Mouse (Mus musculus) liver, postnatal 0 days (tissue): ENCODE measurements at regions not wholly inside any gene's neighbourhood (a gene's known extent, or its start where the extent isn't known, plus 50 kb on each side); places are given as distances from the start of the nearest gene placed in this dataset.

Experiments
- CTCF ChIP-seq: sonication (generic); IDR thresholded peaks from 2 replicates; pipeline ENCODE4 v1.5.1; 2016; ENCODE audit warnings: antibody characterized with exemption, low read depth
- EP300 ChIP-seq: IDR thresholded peaks from 2 replicates; pipeline ENCODE4 v1.6.1; 2016; ENCODE audit warnings: antibody characterized with exemption, low read depth, mild to moderate bottlenecking

DNA sequence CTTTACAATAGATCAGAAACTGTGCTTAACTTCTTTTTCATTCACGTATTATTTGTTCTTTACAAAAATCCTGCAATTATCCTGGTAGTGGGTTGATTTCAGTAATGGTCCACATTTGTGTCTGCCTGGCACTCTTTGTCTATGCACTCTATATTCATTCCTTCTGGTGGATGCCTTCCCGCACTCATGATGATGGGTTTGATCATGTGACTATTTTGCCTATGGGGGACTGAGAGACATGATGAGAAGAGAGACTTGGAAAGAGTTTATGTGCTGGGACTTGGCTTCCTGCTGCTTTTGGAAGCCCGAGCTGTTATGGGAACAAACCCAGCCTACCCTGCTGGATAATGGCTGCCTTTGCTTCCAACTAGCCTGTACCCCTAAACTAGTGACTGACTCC is 186.3 kb upstream of the Zkscan2 start:
- no peak for TF ChIP-seq EP300
- no peak for TF ChIP-seq CTCF
